In the genomic region with DNA sequence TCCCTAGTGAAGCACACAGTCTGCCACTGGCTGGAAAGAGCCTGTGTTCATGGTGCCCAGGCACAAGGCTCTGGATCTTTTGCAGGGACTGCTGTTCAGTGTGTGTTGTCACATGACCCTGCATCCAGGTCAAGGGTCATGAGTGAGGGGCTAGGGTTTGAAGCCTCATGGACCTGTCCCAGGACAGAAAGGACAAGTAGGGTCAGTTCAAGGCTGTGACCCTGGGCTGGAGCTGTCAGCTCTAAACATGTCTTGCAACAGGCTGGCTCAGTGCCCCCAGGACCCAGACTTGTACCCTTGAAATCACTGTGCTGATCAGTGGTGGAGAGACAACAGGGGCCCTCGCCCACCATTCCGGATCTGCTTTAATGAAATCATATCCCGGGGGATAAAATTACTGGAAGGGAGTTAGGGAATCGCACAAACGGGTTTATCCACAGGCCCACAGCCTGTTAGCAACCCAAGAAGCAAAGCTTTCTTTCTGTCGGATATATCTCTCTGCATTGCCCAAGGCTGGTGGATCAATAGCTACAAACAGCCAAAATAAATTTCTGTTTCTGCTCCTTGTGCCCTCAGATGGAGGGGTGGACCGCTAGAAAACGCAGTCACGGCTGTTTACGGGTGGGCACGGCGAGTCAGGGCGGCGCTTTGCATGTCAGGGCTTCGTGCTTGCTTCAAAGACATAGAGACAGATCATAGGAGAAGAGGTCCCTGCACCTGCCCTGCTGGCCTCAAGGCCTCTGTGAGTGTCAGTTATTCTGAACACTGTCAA, we compare ENCODE assay signal across 18 mouse cellular contexts. TPM values are rescaled to one million over a fixed set of nuclear protein-coding genes. Genes with fewer than 3 reads are reported as not detected.
DNase-seq lines count a peak whose midpoint lies in the region; ATAC-seq and TF ChIP-seq lines count a peak whose summit lies in the region.
"Had no signal": no experiment of that assay in that cellular context is flagged by ENCODE, and none has a peak within 500 bp of the region (broad histone marks: within the 10 kb centered on the region; RNA-seq: fewer than 3 reads in every experiment).

No protein-coding gene starts in this region.

- H3K27ac ChIP-seq in heart, embryonic 14.5 days (replicated peaks in 1 of 2; ENCODE audit: control insufficient read depth in 1 of 2, insufficient read depth in 1 of 2, low read depth in 2 of 2, low read length in 2 of 2) = peak overlapping the region; percentile 87
- no peak overlapping the region for H3K27ac ChIP-seq in stomach, embryonic 16.5 days (ENCODE audit: low read length)
- no peak overlapping the region for H3K27ac ChIP-seq in stomach, postnatal 0 days (replicated peaks)
- H3K27ac ChIP-seq: forebrain, embryonic 13.5 days; liver, embryonic 15.5 days; neural tube, embryonic 13.5 days had no signal

- no peaks in the 10 kb centered on the region for H3K36me3 ChIP-seq in heart, embryonic 14.5 days (ENCODE audit: control insufficient read depth, insufficient read depth, low read length)
- H3K36me3 ChIP-seq in stomach, embryonic 16.5 days (ENCODE audit: control insufficient read depth, insufficient read depth, low read length) = no peaks in the 10 kb centered on the region
- no peaks in the 10 kb centered on the region for H3K36me3 ChIP-seq in stomach, postnatal 0 days (ENCODE audit: control insufficient read depth, insufficient read depth, low read length)
- H3K36me3 ChIP-seq: liver, embryonic 15.5 days; neural tube, embryonic 13.5 days had no signal

- ATAC-seq in heart, embryonic 14.5 days (ENCODE audit: insufficient number of reproducible peaks, insufficient read depth, low FRiP score, low read depth) = no peak
- no peak for ATAC-seq in stomach, embryonic 16.5 days (ENCODE audit: insufficient read depth, low FRiP score)
- ATAC-seq in stomach, postnatal 0 days (ENCODE audit: low FRiP score, low TSS enrichment) = no peak
- ATAC-seq: forebrain, embryonic 13.5 days; inflammation-experienced regulatory T-cells, adult 6 months had no signal

- TF ChIP-seq CTCF in stomach, postnatal 0 days (IDR thresholded peaks at IDR 0.05; ENCODE audit: low read depth) = no peak

- peaks cover 38 to 43% of the 10 kb centered on the region in 2 experiments for H3K4me1 ChIP-seq in heart, embryonic 14.5 days (ENCODE audit: control insufficient read depth in 2 of 2, insufficient read depth in 2 of 2, low read length in 2 of 2)
- 0 out of 2 replicates have a peak, but pooled peaks cover 4% of the 10 kb centered on the region for H3K4me1 ChIP-seq in stomach, embryonic 16.5 days (ENCODE audit: control insufficient read depth, insufficient read depth, low read length)
- 0 out of 2 replicates have a peak, but pooled peaks cover 2% of the 10 kb centered on the region for H3K4me1 ChIP-seq in stomach, postnatal 0 days (replicated peaks; ENCODE audit: control insufficient read depth, insufficient read depth)
- H3K4me1 ChIP-seq: forebrain, embryonic 13.5 days had no signal

- no peaks in the 10 kb centered on the region for H3K27me3 ChIP-seq in heart, embryonic 14.5 days (ENCODE audit: control insufficient read depth, insufficient read depth, low read length)
- H3K27me3 ChIP-seq in stomach, embryonic 16.5 days (ENCODE audit: control insufficient read depth, insufficient read depth, low read length) = no peaks in the 10 kb centered on the region
- no peaks in the 10 kb centered on the region for H3K27me3 ChIP-seq in stomach, postnatal 0 days (ENCODE audit: control insufficient read depth, insufficient read depth, low read length)
- H3K27me3 ChIP-seq: forebrain, embryonic 13.5 days; neural tube, embryonic 13.5 days had no signal

- no peaks in the 10 kb centered on the region for H3K9me3 ChIP-seq in heart, embryonic 14.5 days (ENCODE audit: control insufficient read depth, low read length)
- no peaks in the 10 kb centered on the region for H3K9me3 ChIP-seq in stomach, embryonic 16.5 days (replicated peaks; ENCODE audit: control insufficient read depth, low read length)
- no peaks in the 10 kb centered on the region for H3K9me3 ChIP-seq in stomach, postnatal 0 days (ENCODE audit: control insufficient read depth, low read length)
- H3K9me3 ChIP-seq: forebrain, embryonic 13.5 days; liver, embryonic 15.5 days; neural tube, embryonic 13.5 days had no signal

- peak; percentile 59 to 88 for DNase-seq in adrenal gland, adult (ENCODE audit: inconsistent age in 2 of 2, low spot score in 1 of 2)
- no peak for DNase-seq in adrenal gland, postnatal 4 days (ENCODE audit: low spot score in 2 of 2)
- DNase-seq in heart, adult 9 months (ENCODE audit: low spot score in 2 of 2) = no peak
- DNase-seq in stomach, postnatal 0 days (ENCODE audit: low spot score) = no peak
- DNase-seq in thymus, postnatal 36 days = peak; percentile 27 to 46
- no peak for DNase-seq in spleen, postnatal 36 days (ENCODE audit: low spot score in 2 of 2)
- DNase-seq: cerebellum, postnatal 36 days; kidney, postnatal 14 days; layer of hippocampus, adult 9-11 months; lung, postnatal 4 days; retina, postnatal 1 day had no signal

- H3K4me3 ChIP-seq in heart, embryonic 14.5 days (ENCODE audit: control insufficient read depth in 1 of 2, insufficient read depth in 1 of 2, low read depth in 1 of 2, low read length in 2 of 2) = no peak overlapping the region
- no peak overlapping the region for H3K4me3 ChIP-seq in stomach, embryonic 16.5 days (replicated peaks; ENCODE audit: low read length)
- H3K4me3 ChIP-seq in stomach, postnatal 0 days (ENCODE audit: low read depth, low read length) = no peak overlapping the region
- H3K4me3 ChIP-seq: forebrain, embryonic 13.5 days; liver, embryonic 15.5 days; neural tube, embryonic 13.5 days had no signal

- H3K9ac ChIP-seq in heart, embryonic 14.5 days (ENCODE audit: low read length) = peak overlapping the region; percentile 52; the same call in 1 of the 2 replicates
- H3K9ac ChIP-seq in stomach, embryonic 16.5 days (ENCODE audit: low read length) = 0 out of 2 replicates have a peak overlapping the region, but pooled peaks have one; percentile 2
- H3K9ac ChIP-seq in stomach, postnatal 0 days (ENCODE audit: low read length) = no peak overlapping the region
- H3K9ac ChIP-seq: forebrain, embryonic 13.5 days; liver, embryonic 15.5 days; neural tube, embryonic 13.5 days had no signal

- TF ChIP-seq EP300 in stomach, postnatal 0 days (optimal IDR thresholded peaks at IDR 0.05) = no peak

- 81% methylated on average over 15 of the region's 15 CpGs for whole genome bisulfite sequencing in heart, embryonic 14.5 days
- 87% methylated on average over 15 of the region's 15 CpGs for WGBS in stomach, embryonic 16.5 days
- WGBS in stomach, postnatal 0 days = 77% methylated on average over 15 of the region's 15 CpGs

- H3K4me2 ChIP-seq in heart, embryonic 14.5 days (ENCODE audit: low read length) = no peak overlapping the region
- H3K4me2 ChIP-seq in stomach, embryonic 16.5 days (ENCODE audit: low read depth, low read length) = no peak overlapping the region
- H3K4me2 ChIP-seq in stomach, postnatal 0 days (replicated peaks; ENCODE audit: low read depth) = no peak overlapping the region
- H3K4me2 ChIP-seq: forebrain, embryonic 13.5 days; liver, embryonic 15.5 days; neural tube, embryonic 13.5 days had no signal

RNA-seq across cellular contexts. Expression of gene Spocd1, which starts 8.3 kb away (rescaled TPM):
- under 1 TPM; 0.62 to 0.64 TPM for total RNA-seq in adrenal gland, postnatal 4 days (2021)
- polyA plus RNA-seq in heart, embryonic 14.5 days (2014; fragmentation: Nextera tagmentation; extraction: Ambion mirVana) = 0.24 and 0.47 TPM in 2 replicates
- not detected in 2 replicates for polyA plus RNA-seq in stomach, embryonic 16.5 days (2015; fragmentation: Nextera tagmentation; extraction: Ambion mirVana)
- polyA plus RNA-seq in stomach, postnatal 0 days (2015; fragmentation: Nextera tagmentation; extraction: Ambion mirVana) = not detected in 2 replicates
- total RNA-seq: hematopoietic stem cell, adult 5-6 weeks had no signal
- polyA plus RNA-seq: forebrain, embryonic 13.5 days; inflammation-experienced regulatory T-cells, adult 6 months; liver, embryonic 15.5 days; neural tube, embryonic 13.5 days had no signal

Comparison
In these comparisons a context has a peak if more than half of its experiments do, and no peak if none do; other contexts are left out.
1. DNase-seq: peak in adrenal gland, adult (2 of 2) and thymus, postnatal 36 days (2 of 2); none in adrenal gland, postnatal 4 days (0 of 2), heart, adult 9 months (0 of 2), stomach, postnatal 0 days (single experiment) and spleen, postnatal 36 days (0 of 2).
2. H3K27ac ChIP-seq: peak in heart, embryonic 14.5 days (2 of 2); none in stomach, embryonic 16.5 days (single experiment) and stomach, postnatal 0 days (single experiment).